Mouse (Mus musculus) right cerebral cortex, postnatal 25 days (tissue): Measurements from ENCODE around the gene 2210010C04Rik.

ENCODE experiments used
- DNase-seq: peaks from one replicate; pipeline ENCODE4 v3.0.0; 2022

2210010C04Rik gene

GRCm38 (mm10) chr6:41035409-41035808 lies at the start of gene 2210010C04Rik:
TSS of gene 2210010C04Rik (minus strand) at chr6:41035509.
- no peak for DNase-seq

GRCm38 (mm10) chr6:41080121-41080520 lies 44.8 kb upstream of the 2210010C04Rik start:
- DNase-seq: no peak

- DNase-seq: no peak
Observed at GRCm38 (mm10) chr6:41078539-41079303, 43.4 kb upstream of the 2210010C04Rik start.

GRCm38 (mm10) chr6:41075753-41076152 lies 40.4 kb upstream of the 2210010C04Rik start:
- no peak for DNase-seq

GRCm38 (mm10) chr6:41063332-41063731 lies 28.0 kb upstream of the 2210010C04Rik start:
- no peak for DNase-seq

- no peak for DNase-seq
Observed at GRCm38 (mm10) chr6:41062746-41063145, 27.4 kb upstream of the 2210010C04Rik start.

GRCm38 (mm10) chr6:41062081-41062480 lies 26.8 kb upstream of the 2210010C04Rik start:
- no peak for DNase-seq

- DNase-seq: no peak
Observed at GRCm38 (mm10) chr6:41061085-41061484, 25.8 kb upstream of the 2210010C04Rik start.

- peak; percentile 10 for DNase-seq
Observed at GRCm38 (mm10) chr6:41057653-41058052, 22.3 kb upstream of the 2210010C04Rik start.

GRCm38 (mm10) chr6:41055581-41055980 lies 20.3 kb upstream of the 2210010C04Rik start:
- no peak for DNase-seq

- no peak for DNase-seq
Observed at GRCm38 (mm10) chr6:41054379-41054778, 19.1 kb upstream of the 2210010C04Rik start.

GRCm38 (mm10) chr6:41051824-41052223 lies 16.5 kb upstream of the 2210010C04Rik start:
- no peak for DNase-seq

GRCm38 (mm10) chr6:41048602-41049001 lies 13.3 kb upstream of the 2210010C04Rik start:
- DNase-seq: no peak

- DNase-seq: no peak
Observed at GRCm38 (mm10) chr6:41047961-41048360, 12.7 kb upstream of the 2210010C04Rik start.

- DNase-seq: no peak
Observed at GRCm38 (mm10) chr6:41047202-41047601, 11.9 kb upstream of the 2210010C04Rik start.

- no peak for DNase-seq
Observed at GRCm38 (mm10) chr6:41046553-41046952, 11.2 kb upstream of the 2210010C04Rik start.

- DNase-seq: no peak
Observed at GRCm38 (mm10) chr6:41044753-41045152, 9.4 kb upstream of the 2210010C04Rik start.

- no peak for DNase-seq
Observed at GRCm38 (mm10) chr6:41044314-41044713, 9.0 kb upstream of the 2210010C04Rik start.

GRCm38 (mm10) chr6:41032802-41033201 lies 2.5 kb downstream of the 2210010C04Rik start:
- no peak for DNase-seq

- no peak for DNase-seq
Observed at GRCm38 (mm10) chr6:41032231-41032630, 3.1 kb downstream of the 2210010C04Rik start.

- no peak for DNase-seq
Observed at GRCm38 (mm10) chr6:41030821-41031220, 4.5 kb downstream of the 2210010C04Rik start.

GRCm38 (mm10) chr6:41027053-41027452 lies 8.3 kb downstream of the 2210010C04Rik start:
- no peak for DNase-seq

- DNase-seq: no peak
Observed at GRCm38 (mm10) chr6:41025873-41026650, 9.2 kb downstream of the 2210010C04Rik start.

- DNase-seq: no peak
Observed at GRCm38 (mm10) chr6:41019140-41019539, 16.2 kb downstream of the 2210010C04Rik start.
